Mouse (Mus musculus) kidney, adult 2 months (tissue): ENCODE results near the gene Sun1.

ENCODE experiments used
- CTCF ChIP-seq: fragments of 200-500 bp; conservative IDR thresholded peaks from 2 replicates; pipeline ENCODE4 v1.5.1; 2011; ENCODE audit warnings: low read depth, mild to moderate bottlenecking, control low read depth, low read length, moderate library complexity, mixed read lengths; ENCODE audit not compliant: insufficient read depth, insufficient read length
- POLR2A ChIP-seq: fragments of 200-500 bp; IDR thresholded peaks from one replicate; pipeline ENCODE4 v1.6.1; 2011; ENCODE audit warnings: low read depth, low read length, control low read depth

DNA sequence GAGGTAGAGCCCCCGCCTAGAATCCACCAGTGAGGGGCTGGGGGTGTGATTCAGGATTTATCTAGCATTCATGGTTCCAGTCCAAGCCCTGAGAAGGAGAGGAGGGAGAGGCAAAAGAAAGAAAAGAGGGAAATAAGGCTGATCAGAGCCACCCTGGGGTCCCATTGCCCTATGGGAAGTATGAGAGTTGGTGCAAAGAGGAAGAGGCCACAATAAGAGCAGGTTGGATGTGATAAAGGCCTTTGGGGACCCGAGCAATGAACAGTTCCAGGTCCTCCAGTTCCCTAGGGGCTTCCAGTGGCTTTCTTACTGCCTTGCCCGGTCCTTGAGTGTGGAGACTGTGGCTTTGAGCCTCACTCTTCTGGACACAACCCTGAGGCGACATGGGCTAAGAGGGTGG, 87.3 kb downstream of the Sun1 start:
- no peak for TF ChIP-seq POLR2A
- no peak for TF ChIP-seq CTCF
